Mouse (Mus musculus) ovary, postnatal 14 days (tissue): ENCODE data around the gene Ltbp2.
A peak's percentile ranks its signal among the peaks of the same experiment; 100 is the strongest.

ENCODE experiments used
- DNase-seq: peaks from one replicate; pipeline ENCODE4 v3.0.0; 2022; ENCODE audit warnings: low spot score

Gene Ltbp2

DNA sequence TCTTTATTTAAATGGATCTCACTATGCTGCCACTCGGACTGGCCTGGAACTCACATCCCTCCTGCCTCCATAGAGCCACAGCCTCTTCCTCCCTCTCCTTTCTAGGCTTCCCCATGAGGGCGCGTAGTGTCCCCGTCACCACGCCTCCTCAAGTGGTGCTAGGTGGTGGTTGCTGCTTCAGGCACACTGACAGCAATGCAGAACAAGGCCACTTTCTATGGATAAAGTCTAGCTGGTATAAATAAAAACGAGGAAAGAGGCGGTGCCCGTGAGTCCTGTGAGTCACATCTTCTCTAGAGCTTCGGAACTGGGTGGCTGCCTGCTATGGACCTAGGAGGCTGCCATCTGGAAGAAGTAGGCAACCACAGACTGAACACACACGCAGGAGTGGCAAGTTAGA lies 120.3 kb downstream of the Ltbp2 start:
- DNase-seq = no peak

DNA sequence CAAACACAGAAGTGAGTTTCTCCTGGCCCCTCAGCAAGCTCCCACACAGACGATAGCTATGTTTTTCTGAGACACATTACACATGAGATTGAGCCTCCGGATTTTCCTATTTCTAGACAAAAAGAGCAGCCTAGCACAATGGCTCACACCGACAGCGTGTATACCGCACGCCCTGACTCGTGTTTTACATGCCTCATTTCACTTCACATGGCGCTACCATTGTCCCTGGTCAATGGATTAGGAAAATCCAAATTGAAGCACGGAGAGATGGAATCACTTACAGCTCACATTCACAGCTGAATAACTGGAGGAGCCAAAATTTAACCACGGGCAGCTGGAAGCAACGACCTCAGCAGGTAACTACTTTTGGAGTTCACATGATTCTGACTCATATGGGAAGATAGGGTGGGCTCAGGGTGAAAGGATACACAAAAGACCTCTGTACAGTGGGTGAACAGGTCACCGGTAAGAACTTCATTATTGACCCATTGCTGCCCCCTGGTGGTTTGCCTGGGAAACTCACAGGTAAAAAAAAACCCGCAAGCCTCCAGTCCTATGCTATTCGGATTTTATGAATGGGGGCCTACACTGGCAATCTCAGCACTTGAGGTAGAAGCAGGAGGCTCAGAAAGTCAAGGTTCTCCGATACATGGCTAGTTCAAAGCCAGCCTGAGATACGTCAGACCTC lies 121.2 kb downstream of the Ltbp2 start:
- DNase-seq = peak; percentile 60

DNA sequence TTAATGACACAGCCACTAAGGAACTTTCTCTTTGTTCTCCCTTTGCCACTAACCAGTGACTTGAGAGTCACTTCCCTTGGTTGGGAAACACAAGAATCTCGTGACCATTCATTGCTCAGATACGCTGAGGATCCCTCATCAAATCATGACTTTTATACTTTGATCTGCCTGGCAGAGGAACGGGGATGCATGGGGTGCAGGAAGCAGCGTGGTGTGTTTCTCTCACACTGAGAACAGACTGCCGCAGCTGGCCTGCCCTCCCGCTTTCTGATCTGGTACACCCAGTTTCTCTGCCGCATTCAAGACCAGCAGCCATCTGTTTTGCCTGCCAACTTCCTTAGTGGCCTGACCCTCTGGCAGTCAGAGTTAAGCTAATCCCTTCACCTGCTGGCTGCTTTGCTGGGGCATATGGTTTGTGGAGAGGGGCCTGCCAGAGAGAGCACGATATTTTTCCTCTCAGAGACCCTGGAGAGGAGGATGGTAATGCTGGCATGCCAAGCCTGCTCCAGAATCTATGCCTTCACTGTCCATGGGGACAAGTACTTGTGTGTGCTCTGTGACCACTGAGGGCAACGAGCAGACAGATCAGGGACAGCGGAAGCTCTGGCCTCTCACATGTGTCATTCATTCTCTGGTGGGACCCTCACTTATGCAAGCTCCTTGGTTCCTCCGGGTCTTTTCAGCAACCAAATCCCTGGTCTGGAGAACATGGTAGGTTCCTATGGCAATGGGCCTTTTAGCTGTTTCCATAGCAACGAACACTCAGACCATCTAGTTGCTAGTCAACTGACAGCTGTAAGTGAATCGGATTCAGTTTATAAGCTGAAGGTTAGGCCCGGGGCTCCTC lies 124.0 kb downstream of the Ltbp2 start:
- DNase-seq = no peak

DNA sequence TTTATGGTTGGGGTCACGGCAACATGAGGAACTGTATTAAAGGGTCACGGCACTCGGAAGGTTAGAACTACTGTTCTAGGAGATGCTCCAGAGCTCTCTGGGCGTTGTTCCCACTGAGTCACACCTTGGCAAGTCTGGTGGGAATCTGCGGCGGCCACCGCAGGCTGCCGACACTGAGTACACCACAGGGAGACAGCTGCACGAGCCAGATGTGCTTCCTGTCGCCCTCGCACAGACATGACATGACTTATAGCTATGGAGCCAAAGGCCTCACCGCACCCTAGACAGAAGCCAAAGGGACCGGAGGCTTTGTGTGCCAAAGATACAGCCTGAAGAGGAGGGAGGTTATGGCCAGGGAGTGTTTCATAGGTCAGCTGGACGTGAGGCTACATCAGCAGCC lies 125.7 kb downstream of the Ltbp2 start:
- DNase-seq = no peak

DNA sequence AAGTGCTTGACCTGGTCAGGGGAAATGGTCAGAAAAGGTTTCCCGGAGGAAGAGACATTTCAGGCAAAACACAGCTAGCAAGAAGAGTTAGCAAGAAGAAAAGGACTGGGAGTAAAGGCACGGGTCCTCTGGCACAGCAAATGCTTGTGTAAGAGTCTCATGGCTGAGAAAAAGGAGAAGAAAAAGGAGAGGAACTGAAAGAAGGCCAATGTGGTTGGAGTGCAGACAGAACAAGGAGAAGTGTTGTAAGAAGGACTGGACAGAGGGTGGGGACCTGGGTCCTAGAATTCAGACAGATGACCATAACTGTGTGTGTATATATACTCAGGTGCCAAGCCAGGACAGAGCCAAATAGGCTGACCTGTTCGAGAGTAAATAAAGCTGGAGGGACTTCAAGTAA lies 128.2 kb downstream of the Ltbp2 start:
- DNase-seq = no peak

DNA sequence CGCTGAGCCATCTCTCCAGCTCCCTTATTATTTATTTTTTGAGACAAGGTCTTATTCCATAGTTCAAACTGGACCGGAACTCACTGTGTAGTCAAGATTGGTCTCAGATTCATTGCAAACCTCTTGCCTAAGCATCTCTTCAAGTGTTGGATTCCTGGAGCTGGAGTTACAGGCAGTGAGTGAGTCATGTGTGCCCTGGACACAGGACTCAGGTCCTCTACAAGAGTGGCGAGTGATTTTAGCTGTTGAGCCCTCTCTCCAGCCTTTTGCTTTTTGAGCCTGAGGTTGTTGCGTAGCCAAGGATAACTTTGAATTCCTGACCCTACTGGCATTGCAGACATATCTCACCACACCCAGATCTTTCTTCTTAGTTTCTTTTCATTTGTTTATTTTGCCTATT lies 130.6 kb downstream of the Ltbp2 start:
- DNase-seq = no peak

DNA sequence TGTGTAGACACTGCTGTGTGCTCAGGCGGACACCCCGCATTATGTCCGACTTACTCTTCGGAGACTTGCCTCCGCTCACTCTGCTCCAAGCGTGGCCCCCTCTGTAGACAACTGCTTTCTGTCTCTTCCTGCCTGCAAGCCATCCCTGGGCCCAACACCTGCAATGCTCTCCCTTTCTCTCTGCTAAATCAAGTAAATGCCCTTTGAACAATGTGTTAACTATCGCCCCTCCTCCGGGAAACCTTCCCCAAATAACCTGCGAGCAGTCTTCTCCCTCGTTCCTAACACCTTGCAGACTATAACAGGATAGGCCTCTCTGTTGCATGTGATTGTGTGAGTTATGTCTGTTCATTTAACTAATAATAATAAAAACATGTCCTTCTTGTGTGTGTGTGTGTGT lies 132.8 kb downstream of the Ltbp2 start:
- DNase-seq = no peak

DNA sequence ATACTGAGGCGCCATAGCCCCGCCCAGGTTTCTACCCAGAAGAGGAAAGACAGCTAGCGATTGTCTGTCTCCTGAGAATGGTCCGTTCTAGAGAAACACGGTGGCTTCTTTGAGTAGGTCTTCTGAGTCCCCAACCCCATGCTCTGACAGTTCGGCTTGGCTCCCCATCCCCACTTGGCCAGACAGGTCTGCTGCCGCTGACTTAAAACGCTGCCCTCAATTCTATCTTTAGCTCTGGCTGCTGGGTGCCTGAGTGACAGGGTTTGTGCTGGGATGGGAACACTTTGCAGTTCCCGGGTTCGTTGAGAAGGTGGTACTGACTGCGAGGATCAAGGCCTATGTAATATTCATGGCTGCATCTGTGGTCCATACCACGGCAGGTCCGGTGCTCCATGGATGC lies 143.0 kb downstream of the Ltbp2 start:
- no peak for DNase-seq
